ENCODE assay signal across 8 mouse cellular contexts in the genomic region with DNA sequence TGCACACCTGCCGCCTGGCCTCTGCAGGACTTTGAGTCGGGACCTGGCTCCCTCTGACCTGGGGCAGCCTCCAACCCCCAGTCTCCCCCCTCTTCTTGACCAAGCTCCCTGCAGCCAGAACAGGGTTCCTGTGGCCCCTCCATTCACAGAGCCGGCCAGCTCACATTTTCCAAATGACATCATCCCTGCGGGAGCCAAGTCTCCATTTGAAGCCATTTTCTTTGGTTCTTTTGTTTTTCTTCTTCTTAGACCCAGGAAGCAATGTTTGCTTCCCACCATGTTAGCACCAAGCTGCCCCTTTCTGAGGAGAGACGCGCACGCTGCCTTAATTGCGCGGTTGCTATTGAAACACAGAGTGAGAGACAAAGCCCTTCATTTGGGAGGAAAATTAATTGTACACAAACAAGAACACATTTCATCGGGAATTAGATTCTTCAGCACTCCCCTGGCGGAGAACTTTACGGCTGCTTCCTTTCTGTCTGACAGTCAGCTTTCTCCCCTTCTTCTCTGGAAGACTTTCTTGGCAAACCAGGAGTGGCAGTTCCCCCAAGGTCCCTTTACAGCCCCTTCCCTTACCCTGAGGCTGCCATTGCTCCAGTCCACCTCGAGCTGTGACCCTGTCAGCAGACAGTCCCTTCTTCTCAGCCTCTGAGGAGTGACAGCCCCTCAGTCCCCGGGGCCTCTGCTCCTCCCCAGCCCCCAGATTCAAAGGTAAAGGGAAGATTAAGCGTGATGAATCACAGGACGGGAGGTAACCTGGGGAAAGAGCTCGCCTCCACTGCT.
DNase-seq lines count a peak whose midpoint lies in the region; ATAC-seq lines count a peak whose summit lies in the region.
"Not testable (repeated sequence)": the region's sequence is repeated elsewhere in the genome, so short reads cannot be mapped to it uniquely, and the experiment has no call there.

No protein-coding gene starts in this region.

- not testable (repeated sequence) for ATAC-seq in heart, embryonic 14.5 days (ENCODE audit: insufficient number of reproducible peaks, insufficient read depth, low FRiP score, low read depth)
- peak; percentile 17; the same call in 1 of the 2 replicates for ATAC-seq in intestine, embryonic 14.5 days (replicated peaks; ENCODE audit: low FRiP score, low TSS enrichment, low read depth)

- H3K9me3 ChIP-seq in heart, embryonic 14.5 days (ENCODE audit: control insufficient read depth, low read length); intestine, embryonic 14.5 days (ENCODE audit: control insufficient read depth, low read length); limb, embryonic 10.5 days (replicated peaks); midbrain, embryonic 10.5 days (replicated peaks): not testable (repeated sequence)

- H3K36me3 ChIP-seq in heart, embryonic 14.5 days (ENCODE audit: control insufficient read depth, insufficient read depth, low read length); intestine, embryonic 14.5 days (ENCODE audit: control insufficient read depth, insufficient read depth, low read length); limb, embryonic 10.5 days; midbrain, embryonic 10.5 days: not testable (repeated sequence)

- not testable (repeated sequence) for H3K4me3 ChIP-seq in heart, embryonic 14.5 days (ENCODE audit: control insufficient read depth in 1 of 2, insufficient read depth in 1 of 2, low read depth in 1 of 2, low read length in 2 of 2); intestine, embryonic 14.5 days (ENCODE audit: low read depth, low read length)
- peak overlapping the region; percentile 26; the same call in 1 of the 2 replicates for H3K4me3 ChIP-seq in limb, embryonic 10.5 days
- H3K4me3 ChIP-seq in midbrain, embryonic 10.5 days = peak overlapping the region; percentile 31

- H3K4me1 ChIP-seq in heart, embryonic 14.5 days (ENCODE audit: control insufficient read depth in 2 of 2, insufficient read depth in 2 of 2, low read length in 2 of 2) = peaks cover 38 to 41% of the 10 kb centered on the region in 2 experiments
- peaks cover 18% of the 10 kb centered on the region for H3K4me1 ChIP-seq in intestine, embryonic 14.5 days (replicated peaks; ENCODE audit: control insufficient read depth, insufficient read depth, low read length)
- H3K4me1 ChIP-seq in limb, embryonic 10.5 days = peaks cover 48% of the 10 kb centered on the region
- peaks cover 48% of the 10 kb centered on the region for H3K4me1 ChIP-seq in midbrain, embryonic 10.5 days

- 33% methylated on average over 14 of the region's 17 CpGs for WGBS in heart, embryonic 14.5 days
- 15% methylated on average over 13 of the region's 17 CpGs for WGBS in intestine, embryonic 14.5 days
- WGBS in limb, embryonic 10.5 days = 13% methylated on average over 15 of the region's 17 CpGs
- 10% methylated on average over 15 of the region's 17 CpGs for WGBS in midbrain, embryonic 10.5 days

- peak overlapping the region; percentile 61 to 65 for H3K27ac ChIP-seq in heart, embryonic 14.5 days (replicated peaks in 1 of 2; ENCODE audit: control insufficient read depth in 1 of 2, insufficient read depth in 1 of 2, low read depth in 2 of 2, low read length in 2 of 2)
- peak overlapping the region; percentile 78 for H3K27ac ChIP-seq in intestine, embryonic 14.5 days (ENCODE audit: low read depth)
- peak overlapping the region; percentile 78 for H3K27ac ChIP-seq in limb, embryonic 10.5 days
- peak overlapping the region; percentile 79 for H3K27ac ChIP-seq in midbrain, embryonic 10.5 days (replicated peaks)

- peak overlapping the region; percentile 21 for H3K4me2 ChIP-seq in heart, embryonic 14.5 days (ENCODE audit: low read length)
- H3K4me2 ChIP-seq in intestine, embryonic 14.5 days (ENCODE audit: low read length) = peak overlapping the region; percentile 32; the same call in 1 of the 2 replicates

- H3K27me3 ChIP-seq in heart, embryonic 14.5 days (ENCODE audit: control insufficient read depth, insufficient read depth, low read length); intestine, embryonic 14.5 days (replicated peaks; ENCODE audit: control insufficient read depth, insufficient read depth, low read length): not testable (repeated sequence)
- H3K27me3 ChIP-seq in limb, embryonic 10.5 days (ENCODE audit: low read depth, poor library complexity, severe bottlenecking) = peaks cover 10% of the 10 kb centered on the region; the same call in 1 of the 2 replicates
- peaks cover 70% of the 10 kb centered on the region for H3K27me3 ChIP-seq in midbrain, embryonic 10.5 days (ENCODE audit: low read depth, poor library complexity, severe bottlenecking)

- H3K9ac ChIP-seq in heart, embryonic 14.5 days (ENCODE audit: low read length) = peak overlapping the region; percentile 34; the same call in 1 of the 2 replicates
- H3K9ac ChIP-seq in intestine, embryonic 14.5 days (ENCODE audit: low read length) = not testable (repeated sequence)

- peak; percentile 89 for DNase-seq in Muller cell, postnatal 12 days (ENCODE audit: inconsistent ontology term)
- peak; percentile 59 for DNase-seq in embryo, embryonic 9.5 days (ENCODE audit: extremely low spot score)
- peak; percentile 67 for DNase-seq in gastrocnemius, adult 18-20 months (ENCODE audit: low spot score)
- peak; percentile 72 for DNase-seq in intestine, embryonic 14.5 days (ENCODE audit: low spot score)
- not testable (repeated sequence) for DNase-seq in limb, embryonic 10.5 days (ENCODE audit: low spot score)
- peak; percentile 67 for DNase-seq in midbrain, embryonic 10.5 days (ENCODE audit: low spot score)
- peak; percentile 25 for DNase-seq in right cerebral cortex, adult 18-20 months
